Mouse (Mus musculus) erythroblast, embryonic 14.5 days (primary cell): ENCODE data around the gene Sbpl.

ENCODE experiments used
- GATA1 ChIP-seq: IDR thresholded peaks from 2 replicates; pipeline ENCODE4 v1.6.1; 2012; ENCODE audit warnings: low read length, inconsistent platforms, mixed read lengths
- TAL1 ChIP-seq: IDR thresholded peaks from 3 replicates; pipeline ENCODE4 v1.6.1; 2012; ENCODE audit warnings: low read length, inconsistent platforms, mixed read lengths

GRCm38 (mm10) chr17:23979471-23979870 is 24.4 kb upstream of the Sbpl start:
- no peak for TF ChIP-seq GATA1
- TF ChIP-seq TAL1 = no peak
